Mouse (Mus musculus) CH12.LX (cell line): ENCODE results near the gene Vdr.

Experiments used
- CTCF ChIP-seq, 2 experiments: IDR thresholded peaks in 1 of 2; conservative IDR thresholded peaks in 1 of 2; 2 replicates each; pipeline ENCODE4 v1.5.1; 2011 to 2012; ENCODE audit warnings: low read depth in 2 of 2, low read length in 2 of 2, improper control_type of control experiment in 1 of 2, inconsistent platforms in 1 of 2, mild to moderate bottlenecking in 1 of 2, moderate library complexity in 1 of 2
- EP300 ChIP-seq: IDR thresholded peaks from 2 replicates; pipeline ENCODE4 v1.6.1; 2011; ENCODE audit warnings: low read length, improper control_type of control experiment
- KAT2A ChIP-seq: IDR thresholded peaks from 2 replicates; pipeline ENCODE4 v1.6.1; 2012; ENCODE audit warnings: low read length, improper control_type of control experiment, inconsistent platforms; ENCODE audit not compliant: insufficient replicate concordance
- MAX ChIP-seq: IDR thresholded peaks from 2 replicates; pipeline ENCODE4 v1.6.1; 2011; ENCODE audit warnings: low read length, improper control_type of control experiment
- MEF2A ChIP-seq: IDR thresholded peaks from 2 replicates; pipeline ENCODE4 v1.6.1; 2014; ENCODE audit warnings: low read depth, mild to moderate bottlenecking, inconsistent platforms, low read length, improper control_type of control experiment, borderline replicate concordance
- MXI1 ChIP-seq: IDR thresholded peaks from 2 replicates; pipeline ENCODE4 v1.6.1; 2011; ENCODE audit warnings: mild to moderate bottlenecking, low read depth, low read length, improper control_type of control experiment
- NELFE ChIP-seq: IDR thresholded peaks from 2 replicates; pipeline ENCODE4 v1.6.1; 2011; ENCODE audit warnings: low read depth, low read length, improper control_type of control experiment
- PAX5 ChIP-seq: IDR thresholded peaks from 2 replicates; pipeline ENCODE4 v1.6.1; 2012; ENCODE audit warnings: low read length, inconsistent platforms, mixed read lengths
- POLR2A ChIP-seq: IDR thresholded peaks from 2 replicates; pipeline ENCODE4 v1.6.1; 2011; ENCODE audit warnings: low read depth, mild to moderate bottlenecking, improper control_type of control experiment, low read length
- SIN3A ChIP-seq: IDR thresholded peaks from 2 replicates; pipeline ENCODE4 v1.6.1; 2012; ENCODE audit warnings: low read length, improper control_type of control experiment, inconsistent platforms
- TCF12 ChIP-seq: IDR thresholded peaks from 2 replicates; pipeline ENCODE4 v1.6.1; 2014; ENCODE audit warnings: low read depth, mild to moderate bottlenecking, inconsistent platforms, low read length, improper control_type of control experiment
- UBTF ChIP-seq: IDR thresholded peaks from 2 replicates; pipeline ENCODE4 v1.6.1; 2012; ENCODE audit warnings: low read depth, mild to moderate bottlenecking, inconsistent platforms, low read length, improper control_type of control experiment, moderate library complexity
- USF2 ChIP-seq: conservative IDR thresholded peaks from 2 replicates; pipeline ENCODE4 v1.6.1; 2011; ENCODE audit warnings: low read depth, low read length, improper control_type of control experiment
- ZC3H11A ChIP-seq: IDR thresholded peaks from 2 replicates; pipeline ENCODE4 v1.6.1; 2012; ENCODE audit warnings: low read depth, mild to moderate bottlenecking, inconsistent platforms, low read length, improper control_type of control experiment

DNA sequence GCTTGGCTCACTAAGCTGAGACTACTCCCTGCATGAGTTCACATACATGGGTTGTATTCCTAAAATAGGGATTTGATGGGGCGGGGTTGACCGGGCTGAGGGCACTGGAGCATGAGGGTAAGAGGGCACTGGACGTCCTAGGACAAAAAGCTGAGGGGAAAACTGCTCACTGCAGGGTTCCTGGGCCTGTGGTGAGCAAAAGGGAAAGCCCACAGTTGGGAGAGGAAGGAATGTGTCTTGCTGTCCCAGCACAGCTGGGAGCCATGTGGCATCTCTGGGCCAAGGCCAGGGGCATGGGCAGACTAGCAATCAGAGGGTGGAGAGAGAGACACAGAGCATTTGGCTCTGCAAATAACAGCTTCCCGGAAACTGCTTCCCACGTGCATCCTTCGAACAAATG lies 28.1 kb upstream of the Vdr start:
- TF ChIP-seq CTCF (conservative IDR thresholded peaks at IDR 0.05 in 1 of 2, IDR thresholded peaks at IDR 0.05 in 1 of 2; ENCODE audit: low read depth in 2 of 2, low read length in 2 of 2) (no peak), ZC3H11A (no peak), POLR2A (no peak), UBTF (no peak), SIN3A (no peak), MXI1 (no peak), USF2 (no peak), EP300 (no peak), NELFE (no peak), KAT2A (no peak), MAX (no peak), TCF12 (no peak), PAX5 (no peak), MEF2A (no peak)
